Mouse (Mus musculus) ovary, adult 2 months (tissue): Measurements from ENCODE around the gene Olfr273. TPM values are rescaled to one million over a fixed set of nuclear protein-coding genes. Genes with fewer than 3 reads are reported as not detected.

Source experiments
- polyA plus RNA-seq: library from polyadenylated mRNA; depleted of rRNA; stranded (reverse); fragments of >200 nt; gene quantifications from 2 replicates; pipeline ENCODE4 v1.2.3, GENCODE M21; 2012; rRNA removed

Olfr273 gene
- not detected in 2 replicates for polyA plus RNA-seq

GRCm38 (mm10) chr4:52859136-52859535 lies at the start of gene Olfr273:
Gene Olfr273, minus strand, starts transcription at chr4:52859236.

GRCm38 (mm10) chr4:52814304-52814703 lies 44.7 kb downstream of the Olfr273 start, which contains the start of gene Olfr275:
Gene Olfr275, plus strand, starts transcription at chr4:52814604.

Other genes with a start within 250 kb of the Olfr273 start
- gene Olfr275, start 44.6 kb downstream of the Olfr273 start, polyA plus RNA-seq, result not detected in 2 replicates
- gene Olfr272, start 59.9 kb upstream of the Olfr273 start, polyA plus RNA-seq, result not detected in 2 replicates
- gene Olfr270, start 105.3 kb upstream of the Olfr273 start, polyA plus RNA-seq, result not detected in 2 replicates
- not detected in 2 replicates for gene Nipsnap3a, start 130.0 kb upstream of the Olfr273 start, polyA plus RNA-seq
- 30.2 and 33.6 TPM in 2 replicates for gene Nipsnap3b, start 152.6 kb upstream of the Olfr273 start, polyA plus RNA-seq